Mouse (Mus musculus) ES-CJ7 (cell line): ENCODE results near the gene Rpl23a.

Source experiments
- DNase-seq: peaks from one replicate; pipeline ENCODE4 v3.0.0; 2011; ENCODE audit warnings: low read depth, low spot score

The Rpl23a gene

DNA sequence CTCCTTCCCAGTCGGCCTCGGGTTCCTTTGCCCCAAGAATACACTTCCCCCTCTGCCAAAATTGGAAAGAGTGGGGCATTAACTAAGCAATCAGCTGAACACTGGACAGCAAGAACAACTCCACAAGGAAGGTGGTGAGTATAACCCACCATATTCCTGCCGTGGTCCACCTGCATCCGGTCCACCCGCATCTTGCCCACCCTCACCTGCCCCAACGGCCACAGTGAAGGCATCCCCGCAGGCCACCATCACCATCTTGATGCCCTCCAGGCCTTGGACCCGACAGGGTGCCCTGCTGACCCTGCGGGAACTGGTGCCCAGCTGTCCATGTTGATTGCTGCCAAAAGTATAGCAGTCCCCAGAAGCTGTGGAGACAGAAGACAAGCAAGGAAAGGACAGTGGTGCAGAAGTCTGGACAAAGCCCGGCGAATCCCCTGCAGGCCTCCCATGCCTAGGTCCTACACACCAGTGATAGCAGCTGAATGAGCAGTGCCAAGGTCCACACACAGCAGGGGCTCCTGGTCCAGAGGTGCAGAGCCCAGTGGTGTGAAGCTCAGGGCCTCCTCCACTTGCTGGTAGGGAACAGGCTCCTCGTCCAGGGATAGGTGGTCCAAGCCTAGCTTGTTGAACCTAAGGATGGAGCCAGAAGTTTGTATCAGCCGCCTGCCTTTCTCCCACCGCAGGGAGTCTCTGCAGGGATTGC is 16.0 kb downstream of the Rpl23a start:
- DNase-seq = no peak

- no peak for DNase-seq
These were observed 16.7 kb downstream of the Rpl23a start for GRCm38 (mm10) chr11:78166640-78167039.

DNA sequence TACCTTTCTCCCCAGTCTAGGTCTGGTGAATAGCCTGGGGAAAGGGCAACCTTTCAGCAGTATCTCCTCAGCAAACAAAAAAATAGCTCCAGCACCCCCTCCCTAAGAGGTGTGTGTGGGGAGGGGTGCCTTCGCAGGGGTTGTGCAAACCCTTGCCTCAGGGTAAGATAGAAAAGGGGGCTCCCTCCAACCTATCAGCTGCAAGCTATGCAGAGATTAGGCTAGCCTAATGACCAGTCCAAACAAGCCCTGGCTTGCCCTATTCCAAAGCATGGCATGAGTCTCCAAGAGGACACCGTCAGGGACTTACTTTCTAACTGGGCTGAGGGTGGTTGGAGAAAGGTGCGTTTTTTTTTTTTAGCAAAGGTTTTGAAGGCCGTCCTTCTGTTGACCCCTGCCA is 17.2 kb downstream of the Rpl23a start:
- no peak for DNase-seq

- no peak for DNase-seq
These were observed 17.6 kb downstream of the Rpl23a start for GRCm38 (mm10) chr11:78165761-78166109.

DNA sequence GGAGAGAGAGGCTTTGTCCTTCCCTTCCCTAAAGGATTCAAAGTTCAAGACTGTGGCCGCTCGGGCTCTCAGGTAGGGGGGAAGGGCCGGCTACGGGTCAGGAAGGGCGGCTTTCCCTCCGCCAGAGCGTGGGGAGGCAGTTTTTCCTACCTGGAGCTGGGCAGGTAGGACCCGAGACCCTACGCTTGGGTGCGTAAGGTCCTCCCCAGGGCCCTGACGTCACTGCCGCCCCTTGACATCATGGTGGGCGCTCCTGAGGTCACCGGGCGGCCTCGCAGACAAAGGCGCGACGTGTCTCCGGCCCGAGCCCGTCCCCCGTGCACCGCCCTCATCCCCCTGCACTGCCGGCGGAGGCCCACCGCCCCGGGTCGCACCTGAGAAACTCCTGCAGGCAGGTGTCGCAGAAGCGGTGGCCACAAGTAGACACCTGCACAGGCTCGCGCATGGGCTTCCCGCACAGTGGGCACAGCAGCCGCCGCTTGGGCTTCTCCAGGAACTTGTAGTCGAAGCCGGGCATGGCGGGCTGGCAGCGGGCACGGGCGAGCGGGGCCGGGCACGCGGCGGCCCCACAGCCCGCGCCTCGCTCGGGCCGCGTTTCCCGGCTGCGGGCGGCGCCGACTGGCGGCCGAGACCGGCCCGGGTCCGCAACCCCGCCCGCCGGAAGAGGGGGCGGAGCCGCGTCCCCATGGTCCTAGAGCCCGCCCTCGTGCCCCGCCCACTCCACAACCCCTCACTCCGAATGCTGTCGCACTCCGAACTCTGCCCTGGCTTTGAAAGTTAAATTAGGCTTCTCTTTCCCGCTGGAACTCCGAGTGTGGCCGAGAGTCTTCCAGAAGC is 18.2 kb downstream of the Rpl23a start, which contains the start of gene Traf4:
Gene Traf4 (minus strand): TSS at position 666 of the 837 bp plus-strand sequence.
- peak; percentile 87 for DNase-seq

- DNase-seq = no peak
These were observed 18.8 kb downstream of the Rpl23a start for GRCm38 (mm10) chr11:78164604-78164923.

DNA sequence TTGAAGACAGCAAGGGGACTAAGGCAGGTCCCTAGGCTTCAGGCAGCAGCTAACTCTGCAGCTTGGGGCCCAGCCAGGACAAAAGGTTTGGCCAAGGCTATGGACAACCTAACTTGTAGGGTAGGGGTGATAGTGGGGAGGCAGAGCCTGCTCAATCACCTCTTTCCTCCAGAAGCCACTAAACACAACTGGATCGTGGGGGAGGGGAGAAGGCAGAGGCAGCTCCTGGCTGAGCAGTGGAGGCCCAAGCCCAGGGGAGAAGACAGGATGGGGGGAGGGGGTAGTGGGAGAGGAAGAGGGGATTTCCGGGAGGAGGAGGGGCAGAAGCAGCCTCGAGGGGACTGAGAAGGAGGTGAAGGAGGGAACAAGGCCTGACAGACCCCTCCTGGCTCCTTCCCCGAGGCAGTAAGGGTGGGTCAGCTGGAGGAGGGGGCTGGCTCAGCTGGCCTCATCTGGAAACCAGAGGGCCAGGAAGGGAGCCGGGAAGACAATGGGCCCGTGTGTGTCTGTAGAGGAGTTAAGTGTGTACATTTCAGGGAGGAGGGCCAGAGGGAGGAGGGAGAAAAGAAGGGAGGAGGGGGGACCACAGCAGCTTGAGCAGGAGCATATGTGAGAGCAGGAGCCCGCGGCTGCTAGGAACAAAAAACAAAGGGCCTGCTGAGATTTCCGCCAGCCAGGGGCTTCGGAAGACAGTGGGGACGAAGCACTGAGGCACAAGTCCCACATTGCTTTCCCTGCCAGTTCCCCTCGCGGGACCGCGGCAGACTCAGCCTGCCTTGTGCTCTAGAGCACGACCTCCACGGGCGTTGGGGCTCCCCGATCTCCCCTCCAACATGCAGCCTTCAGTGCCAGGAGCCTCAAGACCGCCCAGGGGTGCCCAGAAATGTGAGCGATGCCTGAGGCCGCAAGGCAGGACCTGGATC is 19.4 kb downstream of the Rpl23a start:
- peak; percentile 94 for DNase-seq

DNA sequence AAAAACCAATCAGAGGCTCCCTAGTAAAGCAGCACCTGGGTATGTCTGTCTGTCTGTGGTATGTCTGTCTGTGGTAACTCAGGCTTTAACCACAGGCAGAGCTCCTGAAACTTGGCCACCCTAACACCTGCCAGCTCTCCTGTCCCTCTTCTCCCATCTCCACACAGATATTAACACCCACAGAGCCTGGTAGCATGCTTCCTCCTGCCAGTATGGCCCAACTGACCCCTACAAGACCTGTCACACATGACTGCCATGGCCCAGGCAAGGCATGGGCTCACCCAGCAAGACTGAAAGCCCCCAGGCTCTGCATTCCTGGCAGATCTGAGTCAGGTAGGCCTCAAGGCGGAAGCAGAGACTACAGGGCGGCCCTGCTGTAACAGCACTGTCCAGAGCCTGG is 20.3 kb downstream of the Rpl23a start:
- DNase-seq = no peak

DNA sequence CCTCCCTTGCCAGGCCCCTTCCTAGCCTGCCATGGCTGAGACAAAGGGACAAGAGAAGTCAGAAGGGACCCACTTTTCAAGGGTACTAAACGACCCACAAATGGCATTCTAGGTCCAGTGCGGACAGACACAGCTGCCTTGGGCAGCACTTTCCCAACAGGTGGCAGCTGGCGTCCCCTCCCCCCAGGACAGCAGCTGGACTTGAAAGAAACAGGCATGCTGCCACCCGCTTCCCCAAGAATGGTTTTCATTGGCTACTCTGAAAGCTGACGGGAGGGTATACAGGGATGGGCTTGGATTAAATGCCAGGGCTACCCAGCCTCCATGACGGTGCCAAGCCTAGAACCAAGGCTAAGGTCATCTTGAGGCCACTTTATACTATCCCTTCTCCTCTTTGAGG is 20.9 kb downstream of the Rpl23a start:
- DNase-seq = no peak

- DNase-seq = no peak
These were observed 21.4 kb downstream of the Rpl23a start for GRCm38 (mm10) chr11:78161968-78162367.

GRCm38 (mm10) chr11:78161169-78161568 is 22.2 kb downstream of the Rpl23a start:
- no peak for DNase-seq

- DNase-seq = no peak
These were observed 22.7 kb downstream of the Rpl23a start for GRCm38 (mm10) chr11:78160675-78161074.

DNA sequence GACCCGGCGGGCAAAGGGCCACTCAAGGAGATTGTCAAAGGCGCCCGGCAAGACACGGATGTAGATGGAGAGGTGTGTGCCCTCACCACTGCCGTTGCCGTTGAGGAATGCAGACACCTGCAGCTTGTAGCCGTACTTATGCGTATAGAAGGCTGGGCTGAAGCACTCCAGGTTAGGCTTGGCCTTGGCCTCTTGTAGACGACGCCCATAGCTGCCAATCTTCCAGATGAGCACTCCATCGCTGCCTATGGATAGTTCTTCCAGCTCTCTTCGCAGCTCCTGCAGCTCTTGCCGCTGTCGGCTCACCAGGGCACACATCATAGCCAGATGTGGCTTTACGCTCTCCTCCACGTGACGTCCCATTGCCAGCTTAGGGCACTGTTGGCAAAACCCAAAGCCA is 23.2 kb downstream of the Rpl23a start:
- DNase-seq = no peak

- no peak for DNase-seq
These were observed 23.8 kb downstream of the Rpl23a start for GRCm38 (mm10) chr11:78159557-78159956.

GRCm38 (mm10) chr11:78159096-78159495 is 24.3 kb downstream of the Rpl23a start:
- DNase-seq = peak; percentile 95

DNA sequence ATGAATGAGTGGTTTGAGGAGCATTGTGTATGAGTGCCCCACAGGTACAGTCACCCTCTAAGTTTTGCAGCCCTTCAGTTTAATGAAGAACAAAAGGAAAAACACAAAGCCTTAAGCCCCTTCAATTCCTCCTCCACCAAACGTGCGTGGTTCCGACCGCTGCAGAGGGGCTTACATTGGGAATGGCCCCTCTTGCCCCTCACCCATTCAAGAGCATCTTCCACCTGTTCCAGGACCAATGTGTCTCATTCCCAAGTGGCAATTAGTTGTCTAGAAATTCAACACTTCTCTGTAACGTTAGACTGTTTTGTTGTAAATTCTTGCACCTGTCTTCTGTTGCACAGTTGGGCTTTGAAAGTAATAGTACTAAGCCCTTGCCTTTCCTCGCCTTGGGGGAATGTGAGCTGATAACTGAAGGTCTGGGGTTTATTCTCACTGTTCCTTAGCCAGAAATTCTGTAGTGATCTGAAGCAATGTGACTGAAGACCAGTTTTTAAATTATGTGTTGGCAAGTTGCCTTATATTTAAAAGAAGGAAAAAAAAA is 27.2 kb downstream of the Rpl23a start:
- DNase-seq = no peak

DNA sequence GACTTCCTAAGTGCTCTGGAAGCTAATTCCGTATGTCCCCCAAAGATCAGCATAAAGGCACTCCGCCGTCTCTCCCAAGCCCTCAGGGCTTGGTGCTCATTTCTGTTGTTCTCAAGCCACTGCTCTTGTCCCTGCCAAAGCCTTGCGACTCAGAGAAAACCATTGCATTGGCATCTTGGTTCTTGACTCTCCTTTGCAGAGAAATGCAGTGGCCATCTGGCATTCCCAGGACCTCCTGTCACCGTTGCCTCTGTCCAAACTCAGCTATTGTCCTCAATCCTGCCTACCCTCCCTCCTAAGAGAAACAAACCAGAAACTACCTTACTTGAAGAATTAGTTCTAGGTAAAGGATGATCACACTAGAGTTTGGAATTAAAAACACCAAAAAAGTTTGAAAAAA is 27.7 kb downstream of the Rpl23a start:
- no peak for DNase-seq

DNA sequence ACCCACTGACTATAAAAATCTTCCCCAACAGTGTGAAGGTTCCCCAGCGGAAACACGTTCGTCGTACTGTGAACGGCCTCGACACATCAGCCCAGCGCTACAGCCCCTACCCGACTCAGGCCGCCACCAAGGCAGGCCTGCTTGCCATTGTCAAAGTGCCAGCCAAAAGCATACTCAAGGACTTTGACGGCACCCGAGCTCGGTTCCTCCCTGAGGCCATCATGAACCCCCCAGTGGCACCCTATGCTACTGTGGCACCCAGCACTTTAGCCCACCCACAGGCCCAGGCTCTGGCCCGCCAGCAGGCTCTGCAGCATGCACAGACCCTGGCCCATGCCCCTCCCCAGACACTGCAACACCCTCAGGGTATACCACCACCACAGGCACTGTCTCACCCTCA is 29.6 kb downstream of the Rpl23a start:
- no peak for DNase-seq

- DNase-seq = no peak
These were observed 30.8 kb downstream of the Rpl23a start for GRCm38 (mm10) chr11:78152299-78153231.

DNA sequence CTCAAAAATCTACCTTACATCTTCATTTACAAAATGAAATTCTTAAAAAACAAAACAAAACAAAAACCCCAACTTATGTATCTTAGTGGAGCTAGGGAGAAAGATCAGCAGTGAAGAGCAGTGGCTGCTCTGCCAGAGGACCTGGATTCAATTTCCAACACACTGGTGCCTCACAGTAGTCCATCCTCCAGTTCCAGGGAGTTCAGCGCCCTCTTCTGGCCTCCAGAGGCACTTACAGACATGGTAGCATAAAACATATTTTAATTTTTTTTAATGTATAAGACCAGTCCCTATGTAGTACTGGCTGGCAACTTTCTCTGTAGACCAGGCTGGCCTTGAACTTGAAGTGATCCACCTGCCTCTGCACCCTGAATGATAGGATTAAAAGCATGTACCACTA is 32.2 kb downstream of the Rpl23a start:
- peak; percentile 64 for DNase-seq
